8 mouse cellular contexts compared by ENCODE assay signal in the genomic region with DNA sequence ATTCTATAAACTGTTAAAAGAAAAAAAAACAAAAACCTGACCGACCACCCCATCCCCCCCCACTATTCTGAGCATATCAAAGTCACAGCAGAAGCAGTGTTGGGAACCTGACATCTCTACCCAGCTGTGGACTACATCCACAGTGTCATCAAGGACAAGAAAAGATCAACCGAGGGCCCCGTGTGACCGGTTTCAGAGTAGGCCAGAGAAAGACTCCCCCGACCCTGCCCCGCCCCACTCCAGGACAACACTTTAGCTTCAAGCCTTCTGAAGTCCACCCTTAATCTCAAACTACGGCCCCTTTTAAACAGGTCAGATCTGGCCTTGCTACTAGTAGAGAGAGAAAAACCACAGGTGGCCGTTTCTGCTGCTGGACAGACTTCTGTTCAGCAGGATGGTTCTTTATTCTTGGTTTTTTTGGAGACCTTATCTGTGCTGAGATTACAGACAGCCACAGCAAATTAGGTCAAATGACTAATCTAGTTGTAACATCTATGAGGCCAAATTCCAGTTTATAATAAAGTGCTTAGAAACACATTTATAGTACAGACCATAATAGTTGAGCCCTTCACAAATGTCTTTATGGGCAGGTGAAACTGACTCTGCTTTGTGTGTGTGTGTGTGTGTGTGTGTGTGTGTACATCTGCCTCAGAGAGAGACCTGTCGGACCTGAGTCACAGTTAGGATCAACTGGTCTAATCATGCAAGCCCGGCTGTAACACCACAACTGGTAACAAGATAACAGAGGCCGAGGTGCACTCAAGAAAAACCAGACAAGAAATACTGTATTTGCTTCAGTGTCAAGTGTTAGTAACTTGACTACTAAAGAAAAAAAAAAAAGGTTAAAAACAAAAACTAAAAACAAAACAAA. TPM values are rescaled to one million over a fixed set of nuclear protein-coding genes. Genes with fewer than 3 reads are reported as not detected.
DNase-seq lines count a peak whose midpoint lies in the region; ATAC-seq and TF ChIP-seq lines count a peak whose summit lies in the region.

No protein-coding gene starts in this region.

- no peaks in the 10 kb centered on the region for H3K9me3 ChIP-seq in lung, postnatal 0 days (ENCODE audit: low read length)
- H3K9me3 ChIP-seq in intestine, embryonic 15.5 days, result no peaks in the 10 kb centered on the region
- H3K9me3 ChIP-seq in midbrain, embryonic 13.5 days, result no peaks in the 10 kb centered on the region

- H3K27me3 ChIP-seq in lung, postnatal 0 days (replicated peaks; ENCODE audit: insufficient read depth, low read length), result no peaks in the 10 kb centered on the region
- H3K27me3 ChIP-seq in intestine, embryonic 15.5 days (replicated peaks), result no peaks in the 10 kb centered on the region
- H3K27me3 ChIP-seq in midbrain, embryonic 13.5 days, result no peaks in the 10 kb centered on the region

- peaks cover 9% of the 10 kb centered on the region for H3K36me3 ChIP-seq in lung, postnatal 0 days (ENCODE audit: insufficient read depth, low read length)
- peaks cover 6% of the 10 kb centered on the region; the same call in 1 of the 2 replicates for H3K36me3 ChIP-seq in intestine, embryonic 15.5 days
- peaks cover 12% of the 10 kb centered on the region; the same call in 1 of the 2 replicates for H3K36me3 ChIP-seq in midbrain, embryonic 13.5 days

- no peak for TF ChIP-seq CTCF in lung, postnatal 0 days (IDR thresholded peaks at IDR 0.05)

- peaks cover 12% of the 10 kb centered on the region; the same call in 1 of the 2 replicates for H3K4me1 ChIP-seq in lung, postnatal 0 days (ENCODE audit: insufficient read depth, low read depth, low read length)
- H3K4me1 ChIP-seq in intestine, embryonic 15.5 days (replicated peaks), result peaks cover 30% of the 10 kb centered on the region
- peaks cover 72% of the 10 kb centered on the region for H3K4me1 ChIP-seq in midbrain, embryonic 13.5 days (replicated peaks)

- intact Hi-C loops in left cerebral cortex, postnatal 36 days (cut with DNase I), result no loop called here

- 2% methylated on average over 11 of the region's 11 CpGs for WGBS in lung, postnatal 0 days
- 8% methylated on average over 11 of the region's 11 CpGs for whole genome bisulfite sequencing in intestine, embryonic 15.5 days
- WGBS in midbrain, embryonic 13.5 days, result 27% methylated on average over 11 of the region's 11 CpGs

- no peak for TF ChIP-seq EP300 in lung, postnatal 0 days (IDR thresholded peaks at IDR 0.05)

- DNase-seq in lung, postnatal 0 days (ENCODE audit: low spot score), result peak; percentile 67
- no peak for DNase-seq in lung, postnatal 10 days
- DNase-seq in spleen, postnatal 10 days (ENCODE audit: low spot score in 2 of 2), result no peak
- DNase-seq in spleen, postnatal 4 days (ENCODE audit: low spot score in 2 of 2), result no peak
- DNase-seq in left cerebral cortex, postnatal 36 days (ENCODE audit: low spot score in 2 of 2), result no peak

- H3K27ac ChIP-seq in lung, postnatal 0 days (ENCODE audit: low read length), result peak overlapping the region; percentile 84
- peak overlapping the region; percentile 74 for H3K27ac ChIP-seq in intestine, embryonic 15.5 days
- no peak overlapping the region for H3K27ac ChIP-seq in midbrain, embryonic 13.5 days

- peak overlapping the region; percentile 100 for H3K4me3 ChIP-seq in lung, postnatal 0 days (ENCODE audit: low read depth, low read length)
- peak overlapping the region; percentile 99 for H3K4me3 ChIP-seq in intestine, embryonic 15.5 days (replicated peaks)
- peak overlapping the region; percentile 100 for H3K4me3 ChIP-seq in midbrain, embryonic 13.5 days (replicated peaks)

- peak overlapping the region; percentile 99 for H3K9ac ChIP-seq in lung, postnatal 0 days (replicated peaks; ENCODE audit: low read depth)
- H3K9ac ChIP-seq in intestine, embryonic 15.5 days, result peak overlapping the region; percentile 66
- H3K9ac ChIP-seq in midbrain, embryonic 13.5 days (replicated peaks), result peak overlapping the region; percentile 66

- H3K4me2 ChIP-seq in lung, postnatal 0 days (replicated peaks; ENCODE audit: low read depth, low read length), result peak overlapping the region; percentile 90
- peak overlapping the region; percentile 79 for H3K4me2 ChIP-seq in intestine, embryonic 15.5 days (replicated peaks)
- H3K4me2 ChIP-seq in midbrain, embryonic 13.5 days (replicated peaks), result peak overlapping the region; percentile 100

- ATAC-seq in lung, postnatal 0 days, result no peak
- peak; percentile 40 for ATAC-seq in erythroid progenitor cell, adult 5-6 weeks (replicated peaks; ENCODE audit: low FRiP score, poor library complexity, severe bottlenecking)
- no peak for ATAC-seq in intestine, embryonic 15.5 days
- no peak for ATAC-seq in midbrain, embryonic 13.5 days

RNA-seq across cellular contexts. Expression of a gene that starts 4.9 kb away (rescaled TPM):
- 19.5 and 24.1 TPM in 2 replicates for polyA plus RNA-seq in lung, postnatal 0 days (2015; fragmentation: Nextera tagmentation; extraction: Ambion mirVana)
- 19.8 and 24.7 TPM in 2 replicates for total RNA-seq in erythroid progenitor cell, adult 5-6 weeks (2015; ENCODE audit: low replicate concordance)
- 8.8 and 18.0 TPM in 2 replicates for total RNA-seq in erythroid progenitor cell, adult 5-6 weeks (2017; ENCODE audit: low replicate concordance)
- 14.1 and 16.1 TPM in 2 replicates for polyA plus RNA-seq in intestine, embryonic 15.5 days (2015; fragmentation: Nextera tagmentation; extraction: Ambion mirVana)
- 8.3 and 9.2 TPM in 2 replicates for polyA plus RNA-seq in midbrain, embryonic 13.5 days (2015; fragmentation: Nextera tagmentation; extraction: Ambion mirVana)
- total RNA-seq in left cerebral cortex, postnatal 36 days (2021), result 10 to 100 TPM; 54.3 to 63.3 TPM
